Mouse (Mus musculus): ENCODE measurements around the gene Ift20.

DNA sequence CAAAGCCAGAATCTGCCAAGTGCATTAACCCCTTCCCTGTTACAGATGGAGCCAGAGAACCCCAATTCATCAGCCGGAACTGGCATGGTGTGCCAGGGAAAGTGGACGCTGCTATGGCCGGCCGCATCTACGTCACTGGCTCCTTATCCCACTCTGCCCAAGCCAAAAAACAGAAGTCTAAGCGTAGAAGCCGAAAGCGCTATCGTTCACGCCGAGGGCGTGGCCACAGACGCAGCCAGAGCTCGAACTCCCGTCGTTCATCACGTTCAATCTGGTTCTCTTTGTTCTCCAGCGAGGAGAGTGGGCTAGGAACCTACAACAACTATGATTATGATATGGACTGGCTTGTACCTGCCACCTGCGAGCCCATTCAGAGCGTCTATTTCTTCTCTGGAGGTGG is 34.6 kb upstream of the Ift20 start:
- TF ChIP-seq POLR2A (IDR thresholded peaks at IDR 0.05; ENCODE audit: borderline replicate concordance, low read depth, low read length) (no peak), CTCF (IDR thresholded peaks at IDR 0.05; ENCODE audit: low read depth, low read length) (no peak)
